Mouse (Mus musculus) hindbrain, embryonic 15.5 days (tissue): Measurements from ENCODE around the gene Acoxl. TPM values are rescaled to one million over a fixed set of nuclear protein-coding genes. Genes with fewer than 3 reads are reported as not detected.

Experiments used
- ATAC-seq: fragments of 200-750 bp; cut with Nextera tagmentation; 2 replicates; pipeline ENCODE4 v1.8.0; 2017; ENCODE audit warnings: low read depth, moderate number of reproducible peaks, moderate TSS enrichment; ENCODE audit not compliant: low FRiP score
- H3K27ac ChIP-seq: fragments of 300-500 bp; sonication (generic); replicated peaks from 2 replicates; pipeline ENCODE4 v1.5.1; 2015; ENCODE audit warnings: mild to moderate bottlenecking, inconsistent platforms
- H3K27me3 ChIP-seq: fragments of 300-500 bp; sonication (generic); 2 replicates; pipeline ENCODE4 v1.6.1; 2015; ENCODE audit warnings: control low read depth, inconsistent platforms
- H3K36me3 ChIP-seq: fragments of 300-500 bp; sonication (generic); 2 replicates; pipeline ENCODE4 v1.6.1; 2015; ENCODE audit warnings: control low read depth, inconsistent platforms
- H3K4me1 ChIP-seq: fragments of 300-500 bp; sonication (generic); replicated peaks from 2 replicates; pipeline ENCODE4 v1.6.1; 2015; ENCODE audit warnings: control low read depth, inconsistent platforms
- H3K4me2 ChIP-seq: fragments of 300-500 bp; sonication (generic); 2 replicates; pipeline ENCODE4 v1.6.1; 2015; ENCODE audit warnings: moderate library complexity, mild to moderate bottlenecking, inconsistent platforms
- H3K4me3 ChIP-seq: fragments of 300-500 bp; sonication (generic); 2 replicates; pipeline ENCODE4 v1.5.1; 2015; ENCODE audit warnings: mild to moderate bottlenecking, inconsistent platforms
- H3K9ac ChIP-seq: fragments of 300-500 bp; sonication (generic); 2 replicates; pipeline ENCODE4 v1.6.1; 2015; ENCODE audit warnings: inconsistent platforms
- H3K9me3 ChIP-seq: fragments of 300-500 bp; sonication (generic); 2 replicates; pipeline ENCODE4 v1.6.1; 2016; ENCODE audit warnings: control low read depth, inconsistent platforms
- WGBS: fragments of 180-500 bp; shearing (Covaris S2); methylation state at CpG from one replicate; pipeline ENCODE4 v1.1.7; 2015; 5-methylcytosine and 5-hydroxymethylcytosine counted together
- polyA plus RNA-seq: library from polyadenylated mRNA; unstranded; fragments of >200 nt; fragmentation: Nextera tagmentation; extraction: Ambion mirVana; gene quantifications from 2 replicates; pipeline ENCODE4 v1.2.1, GENCODE M21; 2015

The Acoxl gene
- polyA plus RNA-seq, 1 experiment from 2014 or later, result not detected

DNA sequence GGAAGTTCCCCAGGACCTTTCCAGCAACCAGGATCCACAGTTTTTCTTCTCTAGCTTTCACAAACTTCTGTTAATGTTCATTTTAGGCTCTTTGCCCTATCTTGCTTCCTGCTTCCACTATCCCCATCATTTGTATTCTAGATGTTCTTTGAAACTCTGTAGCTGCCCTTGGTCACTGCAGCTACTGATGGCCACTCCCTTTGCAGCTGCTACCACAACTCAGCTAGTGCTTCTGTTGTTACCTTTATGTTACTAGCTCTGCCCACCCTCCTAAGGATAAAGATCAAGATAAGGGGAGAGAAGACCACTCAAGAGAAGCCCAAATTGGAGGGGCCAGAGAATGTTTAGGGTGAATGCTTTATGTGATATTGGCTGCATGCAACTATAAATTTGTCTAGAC is 7.3 kb downstream of the Acoxl start:
- Histone ChIP-seq H3K9me3 (no peaks in the 10 kb centered on the region), H3K36me3 (no peaks in the 10 kb centered on the region), H3K27me3 (no peaks in the 10 kb centered on the region), H3K9ac (no peak overlapping the region), H3K27ac (no peak overlapping the region), H3K4me3 (no peak overlapping the region), H3K4me2 (no peak overlapping the region), H3K4me1 (no peaks in the 10 kb centered on the region)
- no peak for ATAC-seq

- WGBS, result 31% methylated on average over 1 of the region's 1 CpGs
- no peaks in the 10 kb centered on the region for H3K4me1 ChIP-seq
- no peak overlapping the region for H3K9ac ChIP-seq
- no peak for ATAC-seq
- no peaks in the 10 kb centered on the region for H3K9me3 ChIP-seq
- H3K4me2 ChIP-seq, result no peak overlapping the region
- H3K4me3 ChIP-seq, result no peak overlapping the region
- no peaks in the 10 kb centered on the region for H3K27me3 ChIP-seq
- no peak overlapping the region for H3K27ac ChIP-seq
- no peaks in the 10 kb centered on the region for H3K36me3 ChIP-seq
Measured at GRCm38 (mm10) chr2:127846571-127846970, 7.9 kb downstream of the Acoxl start.

- Histone ChIP-seq H3K9me3 (no peaks in the 10 kb centered on the region), H3K4me3 (no peak overlapping the region), H3K4me2 (no peak overlapping the region), H3K36me3 (no peaks in the 10 kb centered on the region), H3K4me1 (no peaks in the 10 kb centered on the region; the same call in 1 of the 2 replicates), H3K27ac (no peak overlapping the region), H3K9ac (no peak overlapping the region), H3K27me3 (no peaks in the 10 kb centered on the region)
- WGBS, result 85% methylated on average over 2 of the region's 2 CpGs
- no peak for ATAC-seq
Measured at GRCm38 (mm10) chr2:127850371-127850770, 11.7 kb downstream of the Acoxl start.

DNA sequence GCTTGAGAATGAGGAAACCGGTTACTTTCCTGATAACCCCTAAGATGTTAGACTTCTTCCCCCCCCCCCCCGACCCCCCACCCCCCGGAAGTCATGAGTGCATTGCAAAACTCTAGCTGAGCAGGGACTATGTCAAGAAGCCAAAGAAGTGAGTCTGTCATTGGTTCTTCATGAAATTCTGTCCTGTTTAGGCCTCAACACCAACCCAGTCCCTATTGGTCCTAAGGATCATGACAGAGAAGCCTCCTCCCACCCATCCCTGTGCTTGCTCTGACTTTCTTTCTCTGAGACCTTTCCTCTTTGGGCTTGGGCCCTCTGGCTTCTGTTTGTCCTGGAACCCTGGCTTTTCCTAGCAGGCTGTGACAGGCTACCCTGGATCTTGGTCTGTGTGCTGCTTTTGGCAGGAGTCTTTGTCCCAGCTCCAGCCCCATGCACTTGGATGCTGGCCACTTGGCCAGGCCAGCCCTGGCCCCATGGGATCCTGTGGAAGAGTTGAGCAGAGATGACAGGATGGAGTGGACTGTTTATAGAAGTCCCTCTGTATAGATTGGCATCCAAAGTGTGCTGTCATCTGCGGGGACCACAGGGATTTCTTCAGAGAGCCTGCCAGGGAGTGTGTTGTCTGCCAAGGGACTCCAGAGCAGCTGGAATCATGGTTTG is 15.8 kb downstream of the Acoxl start:
- H3K4me1 ChIP-seq, result no peaks in the 10 kb centered on the region; the same call in 1 of the 2 replicates
- H3K9me3 ChIP-seq, result no peaks in the 10 kb centered on the region
- H3K4me3 ChIP-seq, result no peak overlapping the region
- H3K27me3 ChIP-seq, result no peaks in the 10 kb centered on the region
- no peak overlapping the region for H3K27ac ChIP-seq
- no peaks in the 10 kb centered on the region for H3K36me3 ChIP-seq
- 74% methylated on average over 3 of the region's 4 CpGs for WGBS
- peak; percentile 91 for ATAC-seq
- no peak overlapping the region for H3K9ac ChIP-seq
- no peak overlapping the region for H3K4me2 ChIP-seq

GRCm38 (mm10) chr2:127864381-127864780 is 25.7 kb downstream of the Acoxl start:
- H3K36me3 ChIP-seq, result no peaks in the 10 kb centered on the region
- H3K27ac ChIP-seq, result no peak overlapping the region
- ATAC-seq, result no peak
- no peak overlapping the region for H3K9ac ChIP-seq
- H3K9me3 ChIP-seq, result no peaks in the 10 kb centered on the region
- no peaks in the 10 kb centered on the region for H3K27me3 ChIP-seq
- 81% methylated on average over 4 of the region's 4 CpGs for WGBS
- H3K4me1 ChIP-seq, result no peaks in the 10 kb centered on the region
- no peak overlapping the region for H3K4me3 ChIP-seq
- no peak overlapping the region for H3K4me2 ChIP-seq

GRCm38 (mm10) chr2:127881063-127881462 is 42.4 kb downstream of the Acoxl start:
- H3K27ac ChIP-seq, result no peak overlapping the region
- no peak overlapping the region for H3K9ac ChIP-seq
- H3K4me2 ChIP-seq, result no peak overlapping the region
- no peaks in the 10 kb centered on the region for H3K36me3 ChIP-seq
- H3K4me3 ChIP-seq, result no peak overlapping the region
- no peaks in the 10 kb centered on the region for H3K9me3 ChIP-seq
- no peak for ATAC-seq
- 90% methylated on average over 5 of the region's 5 CpGs for whole genome bisulfite sequencing
- H3K4me1 ChIP-seq, result no peaks in the 10 kb centered on the region
- no peaks in the 10 kb centered on the region for H3K27me3 ChIP-seq

- Histone ChIP-seq H3K36me3 (no peaks in the 10 kb centered on the region), H3K4me2 (no peak overlapping the region), H3K9me3 (no peaks in the 10 kb centered on the region), H3K27ac (no peak overlapping the region), H3K9ac (no peak overlapping the region), H3K4me1 (no peaks in the 10 kb centered on the region), H3K4me3 (no peak overlapping the region), H3K27me3 (no peaks in the 10 kb centered on the region)
- ATAC-seq, result peak; percentile 84
- WGBS, result 5% methylated on average over 6 of the region's 6 CpGs
Measured at GRCm38 (mm10) chr2:127889432-127889831, 50.8 kb downstream of the Acoxl start.

DNA sequence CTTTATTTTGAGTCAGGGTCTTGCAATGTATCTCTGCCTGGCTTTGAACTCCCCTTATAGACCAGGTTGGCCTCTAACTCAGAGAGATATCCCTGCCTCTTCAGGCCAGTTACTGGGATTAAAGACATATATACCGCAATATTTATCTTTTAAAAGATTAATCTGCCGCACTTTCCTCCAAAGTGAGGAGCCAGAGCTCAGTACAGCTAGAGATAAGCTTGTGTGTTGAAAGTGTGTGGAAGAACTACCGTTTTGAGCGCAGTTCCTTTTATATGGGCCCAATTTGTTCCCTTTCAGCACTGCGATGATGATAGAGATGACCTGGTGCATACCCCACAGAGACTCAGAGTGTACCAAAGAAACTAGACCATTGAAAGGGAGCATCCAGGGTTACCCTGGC is 51.3 kb downstream of the Acoxl start:
- no peak overlapping the region for H3K4me3 ChIP-seq
- no peak overlapping the region for H3K9ac ChIP-seq
- no peak overlapping the region for H3K27ac ChIP-seq
- no peaks in the 10 kb centered on the region for H3K36me3 ChIP-seq
- H3K4me2 ChIP-seq, result no peak overlapping the region
- H3K4me1 ChIP-seq, result peaks cover 2% of the 10 kb centered on the region; the same call in 1 of the 2 replicates
- H3K9me3 ChIP-seq, result no peaks in the 10 kb centered on the region
- no peak for ATAC-seq
- 94% methylated on average over 5 of the region's 5 CpGs for WGBS
- H3K27me3 ChIP-seq, result no peaks in the 10 kb centered on the region

- WGBS, result 76% methylated on average over 8 of the region's 8 CpGs
- H3K4me3 ChIP-seq, result no peak overlapping the region
- no peaks in the 10 kb centered on the region for H3K9me3 ChIP-seq
- no peaks in the 10 kb centered on the region for H3K36me3 ChIP-seq
- no peak overlapping the region for H3K9ac ChIP-seq
- peaks cover 3% of the 10 kb centered on the region; the same call in 1 of the 2 replicates for H3K4me1 ChIP-seq
- no peak overlapping the region for H3K27ac ChIP-seq
- H3K4me2 ChIP-seq, result no peak overlapping the region
- no peak for ATAC-seq
- no peaks in the 10 kb centered on the region for H3K27me3 ChIP-seq
Measured at GRCm38 (mm10) chr2:127890526-127890925, 51.9 kb downstream of the Acoxl start.

- H3K9me3 ChIP-seq, result no peaks in the 10 kb centered on the region
- H3K4me2 ChIP-seq, result no peak overlapping the region
- no peaks in the 10 kb centered on the region for H3K36me3 ChIP-seq
- H3K4me3 ChIP-seq, result no peak overlapping the region
- no peak overlapping the region for H3K27ac ChIP-seq
- ATAC-seq, result no peak
- no peak overlapping the region for H3K9ac ChIP-seq
- WGBS, result 87% methylated on average over 3 of the region's 3 CpGs
- no peaks in the 10 kb centered on the region for H3K27me3 ChIP-seq
- H3K4me1 ChIP-seq, result peaks cover 3% of the 10 kb centered on the region; the same call in 1 of the 2 replicates
Measured at GRCm38 (mm10) chr2:127891056-127891455, 52.4 kb downstream of the Acoxl start.

GRCm38 (mm10) chr2:127894890-127895289 is 56.2 kb downstream of the Acoxl start:
- no peak overlapping the region for H3K27ac ChIP-seq
- H3K9ac ChIP-seq, result no peak overlapping the region
- no peaks in the 10 kb centered on the region for H3K36me3 ChIP-seq
- peaks cover 3% of the 10 kb centered on the region; the same call in 1 of the 2 replicates for H3K4me1 ChIP-seq
- 25% methylated on average over 6 of the region's 6 CpGs for WGBS
- no peak overlapping the region for H3K4me3 ChIP-seq
- H3K4me2 ChIP-seq, result no peak overlapping the region
- no peaks in the 10 kb centered on the region for H3K27me3 ChIP-seq
- ATAC-seq, result no peak
- H3K9me3 ChIP-seq, result no peaks in the 10 kb centered on the region

DNA sequence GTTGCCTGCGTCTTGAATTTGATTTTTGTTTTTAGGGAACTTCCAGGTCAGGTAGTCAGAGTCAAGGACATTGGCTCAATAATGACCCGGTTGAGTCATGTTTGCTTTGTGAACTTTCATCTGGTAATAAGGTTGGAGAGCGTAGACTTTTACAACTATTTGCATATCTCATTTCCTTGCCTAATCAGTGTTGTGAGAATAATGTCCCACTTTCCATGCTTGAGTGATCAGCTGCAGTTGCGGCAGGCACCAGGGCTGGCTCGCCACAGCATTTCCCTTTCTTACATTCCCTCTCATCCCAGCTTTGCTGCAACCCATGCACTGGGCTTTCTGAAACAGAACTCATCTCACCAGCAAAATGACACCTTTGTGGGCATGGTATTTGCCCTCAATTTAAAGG is 59.0 kb downstream of the Acoxl start:
- no peak overlapping the region for H3K9ac ChIP-seq
- H3K4me1 ChIP-seq, result peaks cover 3% of the 10 kb centered on the region; the same call in 1 of the 2 replicates
- no peak overlapping the region for H3K4me2 ChIP-seq
- H3K4me3 ChIP-seq, result no peak overlapping the region
- H3K27ac ChIP-seq, result no peak overlapping the region
- no peak for ATAC-seq
- WGBS, result 60% methylated on average over 5 of the region's 5 CpGs
- no peaks in the 10 kb centered on the region for H3K9me3 ChIP-seq
- H3K27me3 ChIP-seq, result no peaks in the 10 kb centered on the region
- no peaks in the 10 kb centered on the region for H3K36me3 ChIP-seq

GRCm38 (mm10) chr2:127904918-127905317 is 66.2 kb downstream of the Acoxl start:
- Histone ChIP-seq H3K4me3 (no peak overlapping the region), H3K9me3 (no peaks in the 10 kb centered on the region), H3K4me2 (no peak overlapping the region), H3K36me3 (no peaks in the 10 kb centered on the region), H3K4me1 (no peaks in the 10 kb centered on the region), H3K27me3 (no peaks in the 10 kb centered on the region), H3K27ac (no peak overlapping the region), H3K9ac (no peak overlapping the region)
- no peak for ATAC-seq
- WGBS, result 85% methylated on average over 10 of the region's 10 CpGs
